Comparison of ENCODE assay signal across 23 mouse cellular contexts in genomic region chr1:66781027-66781426, GRCm38 (mm10).
"Had no signal": no experiment of that assay in that cellular context is flagged by ENCODE, and none has a peak within 500 bp of the region (broad histone marks: within the 10 kb centered on the region; RNA-seq: fewer than 3 reads in every experiment).

No protein-coding gene starts in this region.

- H3K9ac ChIP-seq: limb, embryonic 12.5 days; limb, embryonic 15.5 days; liver, embryonic 14.5 days; liver, postnatal 0 days; neural tube, embryonic 12.5 days; neural tube, embryonic 15.5 days; stomach, embryonic 15.5 days had no signal

- H3K4me1 ChIP-seq: neural tube, embryonic 12.5 days; neural tube, embryonic 15.5 days; stomach, embryonic 15.5 days had no signal

- H3K27me3 ChIP-seq: limb, embryonic 12.5 days; limb, embryonic 15.5 days; neural tube, embryonic 12.5 days; neural tube, embryonic 15.5 days; stomach, embryonic 15.5 days had no signal

- H3K27ac ChIP-seq: limb, embryonic 12.5 days; limb, embryonic 15.5 days; liver, embryonic 14.5 days; macrophage; neural tube, embryonic 12.5 days; neural tube, embryonic 15.5 days; stomach, embryonic 15.5 days had no signal

- H3K4me2 ChIP-seq: limb, embryonic 12.5 days; limb, embryonic 15.5 days; liver, embryonic 11.5 days; midbrain, embryonic 11.5 days; neural tube, embryonic 12.5 days; neural tube, embryonic 15.5 days; stomach, embryonic 15.5 days had no signal

- H3K36me3 ChIP-seq: limb, embryonic 12.5 days; limb, embryonic 15.5 days; neural tube, embryonic 12.5 days; neural tube, embryonic 15.5 days; stomach, embryonic 15.5 days had no signal

- H3K9me3 ChIP-seq: limb, embryonic 12.5 days; limb, embryonic 15.5 days; neural tube, embryonic 12.5 days; neural tube, embryonic 15.5 days; stomach, embryonic 15.5 days had no signal

- H3K4me3 ChIP-seq: limb, embryonic 12.5 days; limb, embryonic 15.5 days; neural tube, embryonic 12.5 days; neural tube, embryonic 15.5 days; stomach, embryonic 15.5 days had no signal

- DNase-seq: kidney, adult 18-20 months; kidney, adult 9 months; kidney, postnatal 14 days; kidney, postnatal 4 days; left cerebral cortex, postnatal 4 days; liver, postnatal 0 days; midbrain, embryonic 14.5 days; retina, postnatal 1 day; right cerebral cortex, postnatal 25 days; spleen, adult 18-20 months; thymus, adult 18-20 months; thymus, postnatal 14 days; thymus, postnatal 4 days had no signal

- ATAC-seq: intestine, embryonic 16.5 days; liver, postnatal 0 days had no signal
